Mouse (Mus musculus): ENCODE measurements around the gene Gm9887.
"Not testable (repeated sequence)": the region's sequence is repeated elsewhere in the genome, so short reads cannot be mapped to it uniquely, and the experiment has no call there.

The Gm9887 gene

DNA sequence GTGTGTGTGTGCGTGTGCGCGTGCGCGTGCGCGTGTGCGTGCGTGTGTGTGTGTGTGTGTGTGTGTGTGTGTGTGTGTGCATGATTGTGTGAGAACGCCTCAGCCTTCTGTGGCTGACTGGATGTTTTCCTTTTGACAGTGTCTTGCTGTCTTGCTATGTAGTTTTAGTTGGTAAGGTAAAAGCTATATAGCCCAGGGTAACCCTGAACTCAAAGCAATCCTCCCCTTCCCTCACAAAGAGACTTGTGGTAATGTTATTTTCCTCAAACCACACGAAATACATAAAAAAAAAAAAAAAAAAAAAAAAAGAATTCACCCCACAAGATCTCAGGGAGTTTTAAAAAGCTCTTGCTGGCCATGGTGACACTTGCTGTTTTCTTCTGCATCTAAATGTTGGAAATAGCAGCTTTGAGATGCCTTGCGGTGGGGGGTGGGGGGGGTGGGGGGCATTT, 14.0 kb upstream of the Gm9887 start:
- DNase-seq (ENCODE audit: low spot score): not testable (repeated sequence)

DNA sequence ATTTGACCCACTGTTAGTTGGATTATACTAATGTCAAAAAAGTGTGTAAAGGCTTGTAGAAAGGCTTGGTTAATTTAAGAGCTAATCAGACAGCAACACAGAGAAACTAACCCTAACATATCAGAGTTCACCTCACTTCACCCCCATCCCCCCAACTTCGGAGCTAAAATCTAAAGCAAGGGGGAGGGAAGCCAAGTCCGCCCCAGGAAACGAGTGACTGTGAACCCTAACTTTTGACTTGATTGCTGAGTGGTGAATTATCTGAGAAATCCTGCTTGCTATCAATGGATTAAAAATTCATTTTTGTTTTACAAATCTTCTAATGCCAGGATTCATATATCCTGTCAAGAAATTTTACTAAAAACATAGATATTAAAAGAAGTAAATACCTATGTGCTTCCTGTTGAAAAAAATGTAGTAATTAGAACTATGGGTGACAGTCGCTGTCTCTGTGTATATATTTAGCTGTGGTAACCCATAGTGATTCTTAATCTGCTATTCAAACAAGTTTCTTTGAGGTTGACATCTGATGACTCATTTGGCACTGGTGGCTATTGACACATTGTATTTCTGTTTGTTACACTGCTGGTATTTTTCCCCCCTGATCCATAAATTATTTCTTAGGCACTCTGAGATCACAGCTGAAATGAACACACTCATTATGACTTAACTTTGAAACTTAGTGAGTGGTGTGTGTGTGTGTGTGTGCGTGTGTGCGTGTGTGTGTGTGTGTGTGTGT, 13.5 kb upstream of the Gm9887 start:
- DNase-seq (ENCODE audit: low spot score): no peak

DNA sequence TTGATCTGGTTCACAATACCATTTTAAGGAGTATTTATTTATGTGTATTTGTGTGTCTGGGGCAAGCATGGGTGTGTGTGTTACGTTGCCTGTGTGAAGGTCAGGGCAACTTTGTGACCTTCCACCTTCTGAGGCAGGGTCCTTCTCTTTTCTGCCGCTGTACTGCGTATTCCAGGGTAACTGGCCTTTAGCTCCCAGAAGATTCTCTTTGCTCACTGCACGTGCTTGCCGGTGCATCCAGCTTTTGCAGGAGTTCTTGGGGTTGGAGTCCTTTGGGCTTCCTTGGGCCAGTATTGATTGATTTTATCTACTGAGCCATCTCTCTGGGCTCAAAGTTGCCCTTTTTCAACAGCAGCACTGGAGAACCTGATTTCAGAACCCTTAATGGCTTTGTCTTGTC, 12.3 kb upstream of the Gm9887 start:
- no peak for DNase-seq (ENCODE audit: low spot score)

DNA sequence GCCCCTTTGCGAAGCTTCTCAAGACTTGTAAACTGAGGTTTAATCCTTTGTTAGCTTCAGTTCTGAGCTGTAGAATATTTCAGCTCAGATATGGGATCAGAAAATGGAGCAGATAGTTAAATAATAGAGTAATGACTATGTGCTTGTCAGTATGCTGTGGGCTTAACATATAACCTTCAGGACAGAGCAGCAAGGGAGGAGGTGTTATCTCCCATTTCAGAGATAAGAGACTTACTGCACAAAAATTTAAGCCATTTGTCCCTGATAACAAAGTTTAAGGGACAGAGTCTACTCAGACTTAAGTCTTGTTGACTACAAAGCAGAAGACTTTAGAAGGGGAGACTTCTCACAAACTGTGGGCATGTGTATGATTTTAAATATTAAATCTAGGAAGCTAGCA, 10.6 kb upstream of the Gm9887 start:
- no peak for DNase-seq (ENCODE audit: low spot score)

DNA sequence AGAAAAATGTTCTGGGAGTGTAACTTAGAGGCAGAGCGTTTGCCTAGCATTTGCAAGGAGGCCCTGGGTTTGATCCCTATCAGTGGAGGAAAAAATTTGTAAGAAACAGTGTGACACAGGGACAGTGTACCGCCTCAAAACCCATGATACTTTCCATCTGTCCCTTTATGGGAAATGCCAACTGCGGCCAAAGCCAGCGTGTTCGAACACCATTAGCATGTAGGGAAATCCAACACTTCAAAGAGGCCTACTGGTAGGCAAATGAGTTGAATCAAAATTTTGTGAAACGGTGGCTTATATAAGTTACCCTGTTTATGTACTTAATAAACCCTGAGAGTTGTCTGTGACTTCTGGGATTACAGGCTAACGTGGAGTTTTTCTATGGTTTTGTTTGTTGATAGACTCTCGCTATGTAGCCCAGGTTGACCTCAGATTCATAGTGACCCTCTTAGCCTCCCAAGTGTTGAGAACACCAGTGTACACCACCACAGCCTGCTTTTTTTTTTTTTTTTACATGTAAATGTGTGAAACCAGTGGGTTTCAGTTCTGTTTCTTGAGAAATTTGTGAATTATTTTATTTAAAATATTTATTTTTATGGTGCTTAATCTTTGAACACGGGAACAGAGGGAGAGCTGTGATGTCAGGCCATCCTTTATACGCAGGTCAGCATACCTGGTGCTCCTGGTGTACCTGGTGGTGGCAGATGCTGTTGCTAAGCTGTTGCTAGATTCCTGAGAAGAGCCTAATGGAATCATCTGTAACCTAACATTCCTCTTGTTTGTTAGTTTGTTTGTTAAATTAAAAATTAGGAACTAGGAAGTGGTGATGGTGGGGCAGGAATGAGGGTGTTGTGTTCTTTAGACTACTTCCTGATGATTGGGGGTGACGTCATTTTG, 6.5 kb upstream of the Gm9887 start:
- no peak for DNase-seq (ENCODE audit: low spot score)

DNA sequence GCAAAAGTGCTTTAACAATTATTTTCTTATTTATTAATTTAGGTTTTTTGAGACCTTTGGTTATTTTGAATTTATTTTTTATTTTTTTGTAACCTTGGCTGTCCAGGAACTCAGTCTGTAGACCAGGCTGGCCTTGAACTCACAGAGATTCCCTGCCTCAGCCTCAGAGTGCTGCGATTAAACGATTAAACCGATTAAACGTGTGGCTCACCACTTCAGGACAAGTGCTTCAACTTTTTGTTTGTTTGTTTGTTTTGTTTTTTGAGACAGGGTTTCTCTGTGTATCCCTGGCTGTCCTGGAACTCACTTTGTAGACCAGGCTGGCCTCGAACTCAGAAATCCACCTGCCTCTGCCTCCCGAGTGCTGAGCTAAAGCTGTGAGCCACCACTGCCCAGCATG, 5.4 kb upstream of the Gm9887 start:
- DNase-seq (ENCODE audit: low spot score): not testable (repeated sequence)

DNA sequence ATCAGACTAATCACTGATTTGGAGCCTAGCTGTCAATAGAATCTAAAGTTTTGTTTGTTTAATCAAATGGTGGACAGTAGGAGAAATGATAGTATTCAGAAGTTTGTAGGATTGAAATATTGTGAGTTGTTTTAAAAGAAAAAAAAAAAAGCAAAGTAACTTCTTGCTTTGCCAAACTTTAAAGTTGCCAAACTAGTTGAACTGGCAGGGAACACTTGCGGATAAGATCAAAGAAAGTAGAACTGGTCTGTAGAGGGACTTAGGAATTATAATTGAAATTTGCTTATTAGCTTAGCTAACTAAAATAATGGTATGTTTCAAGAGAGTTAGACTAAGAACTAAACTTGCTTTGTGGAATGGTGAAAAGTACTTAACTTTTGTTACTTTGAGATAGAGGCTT, 4.9 kb upstream of the Gm9887 start:
- DNase-seq (ENCODE audit: low spot score): no peak

DNA sequence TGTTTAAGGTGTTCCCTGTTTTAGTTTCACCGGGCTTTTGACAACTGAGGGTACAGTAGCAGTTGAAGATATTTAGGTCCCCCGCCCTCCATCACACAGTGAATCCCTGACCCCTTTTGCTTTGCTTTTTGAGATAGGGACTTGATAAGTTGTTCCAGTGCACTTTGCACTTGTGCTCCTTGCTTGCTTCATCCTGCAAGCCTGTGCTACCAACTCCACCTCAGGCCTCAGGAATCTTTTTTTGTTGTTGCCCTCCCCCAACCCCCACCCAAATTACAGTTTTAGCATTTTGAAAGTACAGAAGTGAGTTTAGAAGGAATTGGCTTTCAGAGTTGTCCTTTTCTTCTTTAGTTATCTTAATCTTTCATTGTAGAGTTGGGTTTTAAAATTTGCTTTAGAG, 3.9 kb upstream of the Gm9887 start:
- no peak for DNase-seq (ENCODE audit: low spot score)

DNA sequence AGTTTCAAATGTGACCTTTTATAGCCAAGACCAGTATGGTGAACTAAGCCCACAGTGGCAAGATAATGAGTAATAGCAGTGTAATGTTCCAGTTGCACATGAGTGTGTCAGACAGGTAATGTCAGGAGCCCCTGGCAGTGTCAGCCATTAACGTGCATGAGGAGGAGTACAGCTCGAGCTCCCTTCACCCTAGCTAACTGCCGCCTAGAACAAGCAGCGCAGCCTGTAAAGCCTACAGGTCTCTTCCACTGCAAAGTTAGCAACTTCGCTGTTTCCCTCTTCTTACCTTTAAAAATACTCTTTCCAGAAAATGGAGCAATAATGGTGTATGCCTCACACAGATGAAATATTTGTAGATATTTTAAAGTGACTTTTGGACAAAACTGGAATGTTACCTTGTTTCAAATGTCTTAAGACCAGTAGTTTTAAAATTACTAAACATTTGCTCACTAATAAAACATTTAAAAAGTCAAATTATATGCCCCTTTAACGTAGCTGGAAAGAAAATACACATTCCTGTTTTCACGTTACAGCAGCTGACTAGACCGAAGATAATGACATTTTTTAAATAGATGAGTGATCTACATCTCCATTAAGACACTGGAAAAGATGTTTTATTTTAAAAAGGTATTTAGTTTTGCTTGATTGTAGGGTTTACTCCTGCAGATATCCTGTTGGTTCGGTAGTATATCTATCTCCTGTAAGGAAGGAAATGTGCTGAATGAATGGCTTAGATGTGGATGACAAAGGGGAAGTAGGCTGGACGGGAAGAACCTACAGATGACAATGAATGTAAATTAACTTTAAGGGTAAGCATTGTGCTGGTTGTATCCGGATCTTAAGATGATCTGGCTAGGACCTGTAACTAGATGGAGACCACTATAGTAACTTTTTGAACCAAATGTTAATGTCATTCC, 1.9 kb upstream of the Gm9887 start:
- DNase-seq (ENCODE audit: low spot score): no peak

DNA sequence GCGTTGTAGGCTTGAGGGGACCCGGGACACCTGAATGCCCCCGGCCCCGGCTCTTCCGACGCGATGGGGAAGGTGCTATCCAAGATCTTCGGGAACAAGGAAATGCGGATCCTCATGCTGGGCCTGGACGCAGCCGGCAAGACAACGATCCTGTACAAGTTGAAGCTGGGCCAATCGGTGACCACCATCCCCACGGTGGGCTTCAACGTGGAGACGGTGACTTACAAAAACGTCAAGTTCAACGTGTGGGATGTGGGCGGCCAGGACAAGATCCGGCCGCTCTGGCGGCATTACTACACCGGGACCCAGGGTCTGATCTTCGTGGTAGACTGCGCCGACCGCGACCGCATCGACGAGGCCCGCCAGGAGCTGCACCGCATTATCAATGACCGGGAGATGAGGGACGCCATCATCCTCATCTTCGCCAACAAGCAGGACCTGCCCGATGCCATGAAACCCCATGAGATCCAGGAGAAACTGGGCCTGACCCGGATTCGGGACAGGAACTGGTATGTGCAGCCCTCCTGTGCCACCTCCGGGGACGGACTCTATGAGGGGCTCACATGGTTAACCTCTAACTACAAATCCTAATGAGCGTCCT, 573 bp upstream of the Gm9887 start:
- DNase-seq (ENCODE audit: low spot score): no peak

DNA sequence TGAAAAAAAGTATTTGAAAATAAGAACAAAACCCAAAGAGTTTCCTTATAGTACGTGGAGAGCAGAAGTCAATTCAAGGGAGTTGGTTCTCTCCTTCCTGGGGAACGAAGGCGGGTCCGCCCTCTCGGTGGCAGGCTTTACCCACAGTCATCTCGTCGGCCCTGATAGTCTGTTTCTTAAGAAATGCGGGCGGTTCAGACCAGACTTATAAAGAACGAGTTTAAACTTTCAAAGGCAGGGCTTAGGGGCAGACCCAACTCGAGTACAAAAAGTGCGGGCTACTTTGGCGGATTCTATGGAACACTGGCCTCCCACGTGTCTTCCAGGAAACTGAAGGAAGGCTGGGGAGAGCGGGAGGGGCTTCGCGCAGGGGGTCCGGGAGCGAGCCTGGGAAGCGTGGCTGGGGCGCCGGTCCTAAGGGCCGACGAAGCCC, 821 bp downstream of the Gm9887 start:
- DNase-seq (ENCODE audit: low spot score): peak; percentile 83

DNA sequence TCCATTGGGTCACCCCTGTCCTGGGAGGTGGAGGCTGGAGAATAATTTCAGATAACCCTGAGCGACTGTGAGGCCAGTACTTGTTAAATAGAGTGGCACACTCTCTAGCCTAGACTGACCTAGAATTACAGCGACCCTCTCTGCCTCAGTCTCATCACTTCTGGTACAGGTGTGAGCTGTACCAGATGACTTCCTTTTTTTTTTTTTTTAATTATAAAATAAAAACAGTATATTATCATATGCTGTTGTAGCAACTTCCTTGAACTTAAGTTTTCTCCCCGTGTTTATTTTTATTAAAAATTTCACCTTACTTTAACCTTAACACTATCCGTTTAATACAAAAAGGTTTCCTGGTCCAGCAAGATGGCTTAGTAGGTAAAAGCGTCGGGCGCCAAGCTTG, 1.3 kb downstream of the Gm9887 start:
- no peak for DNase-seq (ENCODE audit: low spot score)

DNA sequence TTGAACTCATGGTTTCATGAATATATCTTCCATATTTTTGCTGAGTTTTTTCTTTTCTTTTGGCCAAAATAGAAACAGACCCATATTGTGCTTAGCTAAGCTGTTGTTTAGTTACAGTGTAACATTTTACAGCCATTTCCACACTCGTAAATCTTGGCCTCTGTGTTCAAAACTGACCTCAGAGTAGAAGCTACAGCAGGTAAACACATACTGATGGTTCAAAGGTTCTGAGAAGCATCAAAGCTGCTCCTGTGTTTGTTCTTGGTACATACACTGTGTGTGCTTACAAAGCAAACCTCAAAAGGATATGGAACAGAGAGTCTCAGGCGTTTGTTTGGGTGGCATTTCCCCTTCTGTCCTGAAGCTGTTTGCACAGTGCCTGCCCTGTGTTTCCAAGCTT, 4.7 kb downstream of the Gm9887 start:
- no peak for DNase-seq (ENCODE audit: low spot score)

DNA sequence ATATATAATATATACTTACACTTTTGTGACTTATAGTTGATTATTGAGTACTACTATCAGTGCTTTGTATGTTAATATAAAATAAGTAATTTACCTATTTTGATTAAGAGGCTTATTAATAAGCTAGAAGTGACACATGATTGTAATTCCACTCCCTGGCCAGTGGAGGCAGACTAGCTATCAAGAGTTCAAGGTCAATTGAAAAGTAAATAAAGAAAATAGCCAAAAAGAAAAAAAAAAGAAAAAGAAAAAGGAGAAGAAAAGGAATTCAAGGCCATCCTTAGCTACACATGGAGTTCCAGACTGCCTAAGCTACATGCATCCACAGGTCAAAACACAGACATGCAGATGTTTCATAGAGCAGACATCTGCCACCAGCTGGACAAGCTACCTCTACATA, 5.8 kb downstream of the Gm9887 start:
- DNase-seq (ENCODE audit: low spot score): no peak

DNA sequence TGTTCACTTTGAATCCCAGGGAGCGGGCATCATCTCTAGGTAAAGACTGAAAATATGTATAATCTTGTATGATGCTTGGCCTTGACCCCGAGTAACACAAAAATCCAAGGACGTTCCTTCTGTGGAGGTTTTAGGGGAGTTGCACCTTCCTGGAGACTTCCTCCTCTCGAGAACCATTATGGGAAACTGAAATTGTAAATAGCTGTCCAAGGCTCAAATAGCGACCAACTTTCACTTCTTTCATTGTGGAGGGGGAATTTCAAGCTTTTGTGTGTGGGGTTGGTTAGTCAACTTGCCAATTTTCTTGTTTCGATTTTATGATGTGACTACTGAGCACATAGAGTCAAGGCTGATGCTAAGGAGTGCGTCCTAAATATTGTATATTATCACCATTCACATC, 6.5 kb downstream of the Gm9887 start:
- no peak for DNase-seq (ENCODE audit: low spot score)

DNA sequence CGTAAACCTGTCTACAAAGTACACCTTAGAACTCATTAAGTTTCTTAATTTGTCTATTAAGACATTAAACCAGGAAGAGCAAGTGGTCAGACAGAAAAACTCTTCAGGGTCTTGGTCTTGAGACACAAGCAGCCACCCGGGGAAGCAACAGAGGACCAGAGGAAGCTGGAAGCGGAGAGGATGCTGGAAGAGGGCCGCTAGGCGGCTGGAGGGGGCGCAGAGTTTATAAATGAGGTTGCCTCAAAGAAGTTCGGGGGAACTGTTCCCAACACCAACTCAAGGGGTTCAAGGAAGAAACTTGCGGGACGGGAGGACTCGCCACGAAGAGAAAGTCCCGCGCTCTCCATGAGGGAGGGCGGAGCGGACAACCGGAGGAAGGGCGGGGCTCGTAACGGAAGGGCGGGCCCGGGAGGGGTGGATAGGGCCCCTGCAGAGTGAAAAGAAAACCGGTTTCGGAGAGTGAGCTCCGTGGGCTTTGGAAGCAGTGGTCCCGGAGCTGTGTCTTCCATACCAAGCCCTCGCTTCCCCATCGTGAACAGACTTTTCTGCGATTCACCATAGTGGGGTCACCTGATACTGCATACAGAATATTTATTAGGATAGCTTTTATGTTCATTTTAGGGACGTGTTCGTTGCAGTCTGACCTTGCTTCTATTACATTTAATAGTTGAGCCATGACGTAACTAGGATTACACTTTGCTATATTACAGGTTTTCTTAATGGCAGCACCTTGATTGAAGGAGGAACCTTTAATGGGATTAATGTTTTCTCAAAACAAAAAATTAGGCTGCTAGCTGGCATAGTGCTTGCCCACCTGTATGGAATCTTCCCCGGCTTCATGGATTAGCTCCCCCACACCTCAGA, 8.1 kb downstream of the Gm9887 start:
- peak; percentile 74 for DNase-seq (ENCODE audit: low spot score)

DNA sequence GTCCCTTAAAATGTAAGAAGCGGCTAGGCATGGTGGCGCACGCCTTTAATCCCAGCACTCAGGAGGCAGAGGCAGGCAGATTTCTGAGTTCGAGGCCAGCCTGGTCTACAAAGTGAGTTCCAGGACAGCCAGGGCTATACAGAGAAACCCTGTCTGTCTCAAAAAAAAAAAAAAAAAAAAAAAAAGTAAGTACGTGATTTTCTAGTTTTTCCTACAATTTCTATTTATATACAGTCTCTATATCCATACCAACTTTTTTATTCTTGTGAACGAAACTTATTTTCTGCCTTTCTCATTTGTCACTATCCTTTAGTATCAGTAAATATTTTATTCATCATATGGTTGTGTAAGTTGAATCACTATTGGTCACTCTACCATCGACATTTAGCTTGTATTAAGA, 9.1 kb downstream of the Gm9887 start:
- DNase-seq (ENCODE audit: low spot score): not testable (repeated sequence)

DNA sequence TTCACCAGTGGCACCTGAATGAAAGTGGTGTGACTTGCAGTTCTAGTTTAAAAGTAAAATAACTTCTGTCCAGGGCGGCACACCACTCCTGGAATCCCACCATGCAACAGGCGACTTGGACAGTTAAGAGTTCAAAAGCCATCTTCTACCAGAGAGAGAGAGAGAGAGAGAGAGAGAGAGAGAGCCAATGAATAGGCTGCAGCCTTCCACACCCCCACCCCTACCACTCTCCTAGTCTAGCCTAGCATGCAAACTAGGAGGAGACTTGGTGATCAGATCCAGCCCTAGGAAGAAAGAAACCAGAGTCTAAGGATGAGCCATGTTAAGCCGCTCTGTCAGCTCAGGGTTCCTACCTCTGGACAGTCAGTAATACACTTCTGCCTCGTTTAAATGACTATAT, 9.9 kb downstream of the Gm9887 start:
- peak; percentile 57 for DNase-seq (ENCODE audit: low spot score)

DNA sequence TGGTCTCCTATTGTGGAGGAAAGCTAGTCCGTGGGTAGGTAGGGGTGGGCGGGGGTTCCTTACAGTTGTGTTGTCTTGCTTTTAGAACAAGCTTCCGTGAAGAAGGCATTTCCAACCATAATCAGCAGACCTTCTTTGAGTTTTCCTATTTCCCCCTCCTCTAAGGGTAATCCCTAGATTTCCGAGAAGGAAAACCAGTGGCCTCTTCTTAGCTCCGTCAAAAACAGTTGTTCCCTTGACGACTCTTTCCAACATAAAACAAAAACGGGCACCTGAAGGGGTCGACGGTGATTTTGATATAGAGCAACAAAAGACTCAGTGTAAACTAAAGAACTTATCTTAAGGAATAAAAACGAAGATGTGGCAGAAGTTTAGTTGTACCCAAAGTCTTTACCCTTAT, 10.3 kb downstream of the Gm9887 start:
- DNase-seq (ENCODE audit: low spot score): no peak

DNA sequence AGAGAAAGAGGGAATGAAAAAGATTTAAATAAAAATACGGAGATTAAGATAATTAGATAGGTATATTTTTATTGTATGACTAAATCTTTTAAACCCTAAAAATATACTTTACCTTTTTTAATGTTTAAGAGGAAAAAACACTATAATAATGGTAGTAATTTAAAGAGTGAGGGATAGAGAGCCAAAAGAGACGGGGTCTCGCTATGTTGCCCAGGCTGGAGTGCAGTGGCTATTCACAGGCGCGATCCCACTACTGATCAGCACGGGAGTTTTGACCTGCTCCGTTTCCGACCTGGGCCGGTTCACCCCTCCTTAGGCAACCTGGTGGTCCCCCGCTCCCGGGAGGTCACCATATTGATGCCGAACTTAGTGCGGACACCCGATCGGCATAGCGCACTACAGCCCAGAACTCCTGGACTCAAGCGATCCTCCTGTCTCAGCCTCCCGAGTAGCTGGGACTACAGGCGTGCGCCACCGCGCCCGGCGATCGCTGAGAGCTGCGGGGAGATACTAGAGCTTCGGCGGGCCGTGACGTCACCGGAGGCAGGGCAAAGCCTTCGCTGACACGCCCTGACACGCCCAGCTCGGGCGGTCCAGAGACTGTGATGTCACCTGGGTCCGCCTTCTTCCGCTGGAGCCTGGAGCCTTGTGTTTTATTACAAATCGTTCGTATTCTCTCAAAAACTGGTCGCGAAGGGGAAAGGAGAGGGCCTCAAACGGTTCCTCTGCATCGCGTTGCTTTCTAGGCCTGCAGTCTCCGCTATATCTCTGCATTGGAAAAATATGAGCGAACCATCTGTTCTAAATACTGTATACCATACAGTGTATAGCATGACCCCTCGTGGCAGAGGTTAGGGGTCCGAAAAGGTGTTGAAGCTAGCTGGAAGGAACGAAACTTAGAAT, 11.0 kb downstream of the Gm9887 start:
- peak; percentile 97 for DNase-seq (ENCODE audit: low spot score)
